In genomic region chr2:85047081-85047480, GRCm38 (mm10) we compare ENCODE assay signal across 7 mouse cellular contexts. TPM values are rescaled to one million over a fixed set of nuclear protein-coding genes. Genes with fewer than 3 reads are reported as not detected.
DNase-seq lines count a peak whose midpoint lies in the region; ATAC-seq and TF ChIP-seq lines count a peak whose summit lies in the region.

No protein-coding gene starts in this region.

- peak overlapping the region; percentile 58 for H3K4me2 ChIP-seq in forebrain, embryonic 15.5 days (replicated peaks)
- peak overlapping the region; percentile 97 for H3K4me2 ChIP-seq in liver, embryonic 12.5 days

- peak overlapping the region; percentile 69; the same call in 1 of the 2 replicates for H3K9ac ChIP-seq in forebrain, embryonic 15.5 days (replicated peaks)
- no peak overlapping the region for H3K9ac ChIP-seq in liver, embryonic 12.5 days

- 48% methylated on average over 10 of the region's 10 CpGs for WGBS in forebrain, embryonic 15.5 days
- WGBS in liver, embryonic 12.5 days (ENCODE audit: insufficient replicate concordance), result 62% methylated on average over 10 of the region's 10 CpGs
- 36% methylated on average over 10 of the region's 10 CpGs for WGBS in small intestine, adult 2 months

- H3K4me3 ChIP-seq in megakaryocyte, embryonic 14.5 days (replicated peaks), result peak overlapping the region; percentile 92
- peak overlapping the region; percentile 69 for H3K4me3 ChIP-seq in forebrain, embryonic 15.5 days
- peak overlapping the region; percentile 65 for H3K4me3 ChIP-seq in liver, embryonic 12.5 days
- no peak overlapping the region for H3K4me3 ChIP-seq in small intestine, adult 2 months (ENCODE audit: low read depth, low read length)

- DNase-seq in right cerebral cortex, adult 18-20 months, result no peak
- no peak for DNase-seq in layer of hippocampus, adult 11-12 months (ENCODE audit: low spot score)

- no peak for TF ChIP-seq CTCF in small intestine, adult 2 months (IDR thresholded peaks at IDR 0.05; ENCODE audit: extremely low read depth, insufficient read length, insufficient replicate concordance, low read depth, low read length)

- TF ChIP-seq POLR2A in small intestine, adult 2 months (IDR thresholded peaks at IDR 0.05; ENCODE audit: low read depth, low read length), result no peak

- peaks cover 36% of the 10 kb centered on the region for H3K27me3 ChIP-seq in megakaryocyte, embryonic 14.5 days (replicated peaks)
- no peaks in the 10 kb centered on the region for H3K27me3 ChIP-seq in forebrain, embryonic 15.5 days
- H3K27me3 ChIP-seq in liver, embryonic 12.5 days (replicated peaks), result peaks cover 39% of the 10 kb centered on the region
- H3K27me3 ChIP-seq in small intestine, adult 2 months (ENCODE audit: control insufficient read depth, insufficient read depth, low read length), result no peaks in the 10 kb centered on the region

- H3K36me3 ChIP-seq in megakaryocyte, embryonic 14.5 days (replicated peaks; ENCODE audit: low read length), result peaks cover 51% of the 10 kb centered on the region
- peaks cover 53% of the 10 kb centered on the region for H3K36me3 ChIP-seq in forebrain, embryonic 15.5 days
- peaks cover 54% of the 10 kb centered on the region for H3K36me3 ChIP-seq in liver, embryonic 12.5 days
- peaks cover 36% of the 10 kb centered on the region for H3K36me3 ChIP-seq in small intestine, adult 2 months (ENCODE audit: control insufficient read depth, insufficient read depth, low read length)

- ATAC-seq in megakaryocyte, adult 5-6 weeks (ENCODE audit: poor library complexity, severe bottlenecking), result no peak
- no peak for ATAC-seq in forebrain, embryonic 15.5 days (replicated peaks)
- ATAC-seq in liver, embryonic 12.5 days, result no peak

- H3K9me3 ChIP-seq in megakaryocyte, embryonic 14.5 days, result no peaks in the 10 kb centered on the region
- no peaks in the 10 kb centered on the region for H3K9me3 ChIP-seq in forebrain, embryonic 15.5 days
- H3K9me3 ChIP-seq in liver, embryonic 12.5 days (replicated peaks), result no peaks in the 10 kb centered on the region

- peak overlapping the region; percentile 90; the same call in 1 of the 2 replicates for H3K27ac ChIP-seq in forebrain, embryonic 15.5 days (replicated peaks)
- peak overlapping the region; percentile 54; the same call in 1 of the 2 replicates for H3K27ac ChIP-seq in liver, embryonic 12.5 days
- peak overlapping the region; percentile 39 for H3K27ac ChIP-seq in small intestine, adult 2 months (ENCODE audit: insufficient read depth, low read depth, low read length)

- peaks cover 31% of the 10 kb centered on the region for H3K4me1 ChIP-seq in megakaryocyte, embryonic 14.5 days
- H3K4me1 ChIP-seq in forebrain, embryonic 15.5 days, result peaks cover 38% of the 10 kb centered on the region
- peaks cover 43% of the 10 kb centered on the region for H3K4me1 ChIP-seq in liver, embryonic 12.5 days
- peaks cover 15% of the 10 kb centered on the region for H3K4me1 ChIP-seq in small intestine, adult 2 months (ENCODE audit: control insufficient read depth, insufficient read depth, insufficient read length, low read length)

RNA-seq across cellular contexts. Expression of gene Tnks1bp1, which starts 0.7 kb away (rescaled TPM):
- polyA plus RNA-seq in megakaryocyte, embryonic 14.5 days (2012; ENCODE audit: insufficient read depth, low replicate concordance), result 0.72 TPM in 1 of 2 replicates, not detected in the other
- 1.5 and 1.9 TPM in 2 replicates for total RNA-seq in megakaryocyte, adult 5-6 weeks (2015)
- 4.8 and 5.6 TPM in 2 replicates for total RNA-seq in megakaryocyte, adult 5-6 weeks (2017)
- 22.0 and 29.2 TPM in 2 replicates for polyA plus RNA-seq in forebrain, embryonic 15.5 days (2015; fragmentation: Nextera tagmentation; extraction: Ambion mirVana)
- polyA plus RNA-seq in liver, embryonic 12.5 days (2016; fragmentation: Nextera tagmentation; extraction: Ambion mirVana), result 7.9 and 8.7 TPM in 2 replicates
- 29.6 and 36.9 TPM in 2 replicates for polyA plus RNA-seq in small intestine, adult 2 months (2012; rRNA removed)

RNA-seq across cellular contexts. Expression of gene P2rx3, which starts 9.8 kb away (rescaled TPM):
- polyA plus RNA-seq in megakaryocyte, embryonic 14.5 days (2012; ENCODE audit: insufficient read depth, low replicate concordance), result not detected in 2 replicates
- 0.11 and 0.16 TPM in 2 replicates for total RNA-seq in megakaryocyte, adult 5-6 weeks (2015)
- not detected in 2 replicates for total RNA-seq in megakaryocyte, adult 5-6 weeks (2017)
- 0.75 and 1.1 TPM in 2 replicates for polyA plus RNA-seq in forebrain, embryonic 15.5 days (2015; fragmentation: Nextera tagmentation; extraction: Ambion mirVana)
- polyA plus RNA-seq in liver, embryonic 12.5 days (2016; fragmentation: Nextera tagmentation; extraction: Ambion mirVana), result 0.30 and 0.61 TPM in 2 replicates
- polyA plus RNA-seq in small intestine, adult 2 months (2012; rRNA removed), result 0.16 and 0.17 TPM in 2 replicates

RNA-seq across cellular contexts. Expression of gene Ssrp1, which starts 10.0 kb away (rescaled TPM):
- 9.9 and 23.0 TPM in 2 replicates for polyA plus RNA-seq in megakaryocyte, embryonic 14.5 days (2012; ENCODE audit: insufficient read depth, low replicate concordance)
- 66.9 and 83.2 TPM in 2 replicates for total RNA-seq in megakaryocyte, adult 5-6 weeks (2015)
- total RNA-seq in megakaryocyte, adult 5-6 weeks (2017), result 222 and 227 TPM in 2 replicates
- polyA plus RNA-seq in forebrain, embryonic 15.5 days (2015; fragmentation: Nextera tagmentation; extraction: Ambion mirVana), result 229 and 235 TPM in 2 replicates
- 228 and 230 TPM in 2 replicates for polyA plus RNA-seq in liver, embryonic 12.5 days (2016; fragmentation: Nextera tagmentation; extraction: Ambion mirVana)
- 27.0 and 47.2 TPM in 2 replicates for polyA plus RNA-seq in small intestine, adult 2 months (2012; rRNA removed)

RNA-seq across cellular contexts. Expression of gene Prg3, which starts 59.1 kb away (rescaled TPM):
- polyA plus RNA-seq in megakaryocyte, embryonic 14.5 days (2012; ENCODE audit: insufficient read depth, low replicate concordance), result 1.8 TPM in 1 of 2 replicates, not detected in the other
- total RNA-seq in megakaryocyte, adult 5-6 weeks (2015), result 6.2 and 11.0 TPM in 2 replicates
- 14.2 and 18.4 TPM in 2 replicates for total RNA-seq in megakaryocyte, adult 5-6 weeks (2017)
- not detected in 2 replicates for polyA plus RNA-seq in forebrain, embryonic 15.5 days (2015; fragmentation: Nextera tagmentation; extraction: Ambion mirVana)
- polyA plus RNA-seq in liver, embryonic 12.5 days (2016; fragmentation: Nextera tagmentation; extraction: Ambion mirVana), result 3.1 and 7.1 TPM in 2 replicates
- polyA plus RNA-seq in small intestine, adult 2 months (2012; rRNA removed), result not detected in 2 replicates

Comparison
In these comparisons a context has a peak if more than half of its experiments do, and no peak if none do; other contexts are left out.
1. H3K27ac ChIP-seq: peak in every context shown above with its lines; median percentile 90 in forebrain, embryonic 15.5 days; 54 in liver, embryonic 12.5 days; 39 in small intestine, adult 2 months.